Mouse (Mus musculus) heart, postnatal 0 days (tissue): ENCODE measurements around the gene Slfn14. TPM values are rescaled to one million over a fixed set of nuclear protein-coding genes. Genes with fewer than 3 reads are reported as not detected.
"Not testable (repeated sequence)": the region's sequence is repeated elsewhere in the genome, so short reads cannot be mapped to it uniquely, and the experiment has no call there.

Experiments used
- ATAC-seq: fragments of 200-750 bp; cut with Nextera tagmentation; 2 replicates; pipeline ENCODE4 v1.8.0; 2017; ENCODE audit warnings: low read depth, moderate number of reproducible peaks, moderate library complexity; ENCODE audit not compliant: insufficient read depth
- DNase-seq: peaks from one replicate; pipeline ENCODE4 v3.0.0-alpha.2; 2016; ENCODE audit warnings: low spot score
- H3K27ac ChIP-seq: fragments of 300-500 bp; sonication (generic); 2 replicates; pipeline ENCODE4 v1.5.1; 2014; ENCODE audit warnings: low read depth, mild to moderate bottlenecking
- H3K27me3 ChIP-seq: fragments of 300-500 bp; sonication (generic); 2 replicates; pipeline ENCODE4 v1.6.1; 2014; ENCODE audit warnings: low read length, mixed read lengths; ENCODE audit not compliant: control insufficient read depth, insufficient read depth
- H3K36me3 ChIP-seq: fragments of 300-500 bp; sonication (generic); replicated peaks from 2 replicates; pipeline ENCODE4 v1.6.1; 2014; ENCODE audit warnings: low read length, mixed read lengths; ENCODE audit not compliant: control insufficient read depth, insufficient read depth
- H3K4me1 ChIP-seq: fragments of 300-500 bp; sonication (generic); 2 replicates; pipeline ENCODE4 v1.6.1; 2014; ENCODE audit warnings: antibody characterized with exemption; ENCODE audit not compliant: control insufficient read depth, insufficient read depth
- H3K4me2 ChIP-seq: fragments of 300-500 bp; sonication (generic); 2 replicates; pipeline ENCODE4 v1.6.1; 2014; ENCODE audit warnings: low read depth, mild to moderate bottlenecking, low read length, moderate library complexity
- H3K4me3 ChIP-seq: fragments of 300-500 bp; sonication (generic); 2 replicates; pipeline ENCODE4 v1.5.1; 2014; ENCODE audit warnings: low read depth, low read length
- H3K9ac ChIP-seq: fragments of 300-500 bp; sonication (generic); replicated peaks from 2 replicates; pipeline ENCODE4 v1.6.1; 2014; ENCODE audit warnings: low read depth, low read length, mixed read lengths
- H3K9me3 ChIP-seq: fragments of 300-500 bp; sonication (generic); replicated peaks from 2 replicates; pipeline ENCODE4 v1.6.1; 2016; ENCODE audit warnings: low read length; ENCODE audit not compliant: control insufficient read depth
- CTCF ChIP-seq: IDR thresholded peaks from 2 replicates; pipeline ENCODE4 v1.5.1; 2016; ENCODE audit warnings: antibody characterized with exemption, control low read depth, low read depth
- EP300 ChIP-seq: IDR thresholded peaks from 2 replicates; pipeline ENCODE4 v1.6.1; 2016; ENCODE audit warnings: antibody characterized with exemption, low read depth
- WGBS: fragments of 180-500 bp; shearing (Covaris S2); extraction: QIAGEN DNeasy Blood & Tissue Kit; methylation state at CpG from one replicate; pipeline ENCODE4 v1.1.7; 2014; 5-methylcytosine and 5-hydroxymethylcytosine counted together
- polyA plus RNA-seq: library from polyadenylated mRNA; unstranded; fragments of >200 nt; fragmentation: Nextera tagmentation; extraction: Ambion mirVana; gene quantifications from 2 replicates; pipeline ENCODE4 v1.2.1, GENCODE M21; 2015
- total RNA-seq: library from RNA; depleted of rRNA; stranded (reverse); fragments of >200 nt; gene quantifications from 2 replicates; pipeline ENCODE4 v1.2.3, GENCODE M21; 2014; ENCODE audit warnings: low replicate concordance; rRNA removed

Gene Slfn14
- total and polyA plus RNA-seq, 2 experiments from 2014 or later, result 0.16 TPM; not detected in 1

DNA sequence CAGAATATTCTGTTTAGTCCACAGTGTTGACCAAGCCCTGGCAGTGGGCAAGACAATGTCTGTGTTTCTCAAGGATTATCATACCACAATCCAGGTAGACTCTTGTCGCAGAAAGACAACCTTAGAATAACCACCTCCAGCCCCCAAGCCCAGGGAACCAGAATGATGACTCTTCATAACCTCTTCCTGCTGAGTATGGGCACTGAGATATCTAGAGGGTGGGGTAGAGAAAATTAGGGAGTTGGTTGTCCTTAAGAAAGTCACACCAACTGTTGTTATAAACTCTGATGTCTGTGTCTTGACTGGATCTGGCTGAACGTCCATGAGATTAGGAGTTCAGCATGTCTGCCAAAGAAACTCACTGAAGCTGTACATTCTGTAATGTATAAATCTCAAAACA, 48.1 kb downstream of the Slfn14 start:
- Histone ChIP-seq H3K36me3 (no peaks in the 10 kb centered on the region), H3K4me2 (no peak overlapping the region), H3K4me3 (no peak overlapping the region), H3K4me1 (no peaks in the 10 kb centered on the region), H3K27me3 (no peaks in the 10 kb centered on the region), H3K9ac (no peak overlapping the region), H3K9me3 (no peaks in the 10 kb centered on the region), H3K27ac (no peak overlapping the region)
- TF ChIP-seq EP300 (no peak), CTCF (no peak)
- no peak for ATAC-seq
- 79% methylated on average over 2 of the region's 2 CpGs for WGBS
- DNase-seq, result no peak

DNA sequence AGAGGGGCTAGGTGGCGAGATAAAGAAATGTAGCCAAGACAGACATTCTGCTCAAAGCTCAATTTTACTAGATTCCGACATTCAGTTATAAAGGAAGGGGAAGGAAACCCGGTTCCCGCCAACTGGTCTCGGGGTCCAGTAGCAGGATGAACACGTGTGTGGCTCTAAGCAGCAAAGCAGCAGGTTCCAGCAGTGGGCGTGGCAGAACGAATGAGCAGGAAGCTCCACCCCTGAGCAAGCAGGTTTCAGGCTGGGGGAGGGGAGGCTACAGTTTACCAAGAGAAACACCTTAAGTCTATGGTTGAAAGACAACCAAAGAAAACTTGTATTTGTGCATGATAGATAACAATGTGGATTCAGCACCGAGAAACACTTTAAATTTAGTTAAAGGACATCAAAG, 49.1 kb downstream of the Slfn14 start:
- WGBS, result 78% methylated on average over 9 of the region's 9 CpGs
- ATAC-seq, H3K36me3 ChIP-seq: not testable (repeated sequence)

DNA sequence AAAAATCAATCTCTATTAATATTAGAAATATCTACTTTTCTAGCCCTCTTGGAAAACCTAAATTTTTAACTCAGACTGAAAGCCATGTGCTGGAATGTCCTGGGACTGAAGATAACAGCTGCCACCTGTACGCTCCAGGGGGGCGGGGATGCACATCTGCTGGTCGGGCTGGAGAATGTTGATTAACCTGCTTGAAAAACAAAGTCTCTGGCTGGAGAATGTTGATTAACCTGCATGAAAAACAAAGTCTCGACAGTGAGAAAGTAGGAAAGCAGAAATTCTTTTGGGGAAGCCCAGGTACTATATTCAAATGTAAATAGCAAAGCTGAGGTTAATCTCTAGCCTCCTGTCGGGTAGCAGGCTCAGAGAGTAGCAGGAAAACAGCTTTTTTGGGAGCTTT, 52.9 kb downstream of the Slfn14 start:
- H3K27me3 ChIP-seq, H3K9me3 ChIP-seq, H3K4me3 ChIP-seq, H3K9ac ChIP-seq, H3K4me1 ChIP-seq, H3K4me2 ChIP-seq, H3K27ac ChIP-seq, ATAC-seq, DNase-seq, H3K36me3 ChIP-seq: not testable (repeated sequence)
- 48% methylated on average over 5 of the region's 5 CpGs for WGBS

More for the DNA sequence above, 49.1 kb downstream of the Slfn14 start:
- H3K4me2 ChIP-seq, H3K4me3 ChIP-seq, H3K27ac ChIP-seq, H3K9me3 ChIP-seq, H3K27me3 ChIP-seq, H3K4me1 ChIP-seq, DNase-seq, H3K9ac ChIP-seq: not testable (repeated sequence)

DNA sequence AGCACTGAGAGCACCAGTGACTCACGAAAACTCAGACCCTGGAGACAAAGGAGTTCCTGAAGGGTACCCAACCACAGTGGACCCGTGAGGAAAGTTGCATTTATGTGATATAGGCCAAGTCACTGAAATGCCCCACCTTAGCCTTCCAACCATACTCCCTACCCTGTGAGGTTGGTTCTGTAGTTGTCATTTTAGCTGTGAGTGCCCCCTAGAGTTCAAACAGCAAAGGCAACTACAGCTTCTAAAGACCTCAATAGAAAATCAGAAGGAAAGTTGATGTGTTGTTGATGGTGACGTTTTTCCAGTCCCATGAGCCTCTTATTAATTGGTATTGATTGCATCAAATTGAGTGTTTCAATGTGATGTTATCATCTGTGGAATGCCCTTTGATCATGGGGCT, 55.6 kb downstream of the Slfn14 start:
- ATAC-seq (no peak), DNase-seq (no peak)
- H3K4me3 ChIP-seq, result no peak overlapping the region
- H3K9ac ChIP-seq, result no peak overlapping the region
- no peaks in the 10 kb centered on the region for H3K9me3 ChIP-seq
- peak; percentile 32 for TF ChIP-seq CTCF
- no peak for TF ChIP-seq EP300
- no peak overlapping the region for H3K27ac ChIP-seq
- 52% methylated on average over 3 of the region's 3 CpGs for WGBS
- H3K36me3 ChIP-seq, result no peaks in the 10 kb centered on the region
- no peaks in the 10 kb centered on the region for H3K4me1 ChIP-seq
- no peak overlapping the region for H3K4me2 ChIP-seq
- no peaks in the 10 kb centered on the region for H3K27me3 ChIP-seq

DNA sequence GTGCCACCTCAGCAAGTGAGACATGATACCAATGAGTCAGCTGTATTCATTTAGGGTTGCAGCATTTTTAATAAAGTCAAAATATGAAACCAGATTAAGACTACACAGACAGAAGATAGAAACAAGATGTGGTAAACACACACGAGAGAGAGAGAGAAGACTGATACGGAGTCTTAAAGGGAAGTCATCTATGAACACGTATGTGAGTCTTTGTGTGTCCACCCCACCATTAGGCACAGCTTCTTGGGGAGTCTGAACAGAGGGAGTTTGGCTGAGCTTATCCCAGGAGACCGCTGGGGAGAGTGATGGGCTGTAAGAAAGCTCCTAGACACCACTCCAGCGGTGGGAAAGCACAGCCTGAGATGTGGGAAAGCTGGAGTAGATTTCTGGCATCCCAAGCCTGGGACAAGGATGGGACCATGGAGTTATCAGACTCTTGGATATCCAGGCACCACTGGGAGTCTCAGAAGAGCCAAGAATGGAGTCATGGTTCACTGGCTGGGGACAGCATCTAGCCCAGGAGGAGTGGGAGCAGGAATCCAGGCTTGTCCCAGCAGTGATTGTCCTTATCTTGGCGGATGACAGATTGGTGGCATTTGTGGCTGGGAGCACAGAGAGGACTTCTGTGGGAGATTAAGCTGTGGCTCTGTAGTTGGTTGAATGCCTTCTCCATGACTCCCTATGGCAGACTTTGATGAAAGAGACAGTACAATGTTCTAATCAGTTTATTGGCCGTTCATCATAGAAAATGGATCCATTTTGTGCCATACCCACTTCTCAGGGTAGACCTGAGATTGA, 58.4 kb downstream of the Slfn14 start:
- Histone ChIP-seq H3K27me3 (no peaks in the 10 kb centered on the region), H3K9me3 (no peaks in the 10 kb centered on the region), H3K4me3 (no peak overlapping the region), H3K4me1 (no peaks in the 10 kb centered on the region), H3K9ac (no peak overlapping the region), H3K27ac (no peak overlapping the region), H3K36me3 (no peaks in the 10 kb centered on the region), H3K4me2 (no peak overlapping the region)
- no peak for ATAC-seq
- WGBS, result 65% methylated on average over 7 of the region's 7 CpGs
- TF ChIP-seq EP300 (no peak), CTCF (no peak)
- no peak for DNase-seq

DNA sequence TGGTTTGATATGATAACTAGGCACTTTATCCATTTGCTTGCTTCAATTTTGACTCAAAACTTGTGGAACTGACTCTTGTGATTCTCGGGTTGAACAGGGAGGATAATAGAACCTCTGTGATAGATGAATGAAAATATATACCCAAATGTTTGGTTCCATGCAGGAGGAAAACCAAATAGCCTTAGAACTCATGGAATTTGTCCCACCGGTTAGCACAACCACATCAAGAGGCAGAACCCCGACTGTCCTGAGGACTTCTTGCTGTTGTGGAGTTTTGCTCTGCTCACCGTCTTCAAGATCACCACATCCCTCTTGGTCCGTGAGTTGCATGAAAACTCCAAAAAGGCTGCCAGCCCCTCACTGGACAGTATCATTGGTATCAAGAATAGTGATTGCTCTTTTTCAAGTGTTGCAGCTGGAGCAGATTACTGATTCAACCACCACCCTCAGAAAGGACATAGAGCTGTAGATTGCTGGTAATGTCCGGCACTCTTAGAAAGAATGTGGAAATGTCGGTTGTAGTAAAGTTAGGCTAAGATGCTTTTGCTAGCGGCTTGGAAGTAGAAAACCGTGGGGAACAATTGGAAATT, 61.1 kb downstream of the Slfn14 start:
- Histone ChIP-seq H3K4me3 (no peak overlapping the region), H3K27me3 (no peaks in the 10 kb centered on the region), H3K27ac (no peak overlapping the region), H3K36me3 (no peaks in the 10 kb centered on the region), H3K4me2 (no peak overlapping the region; the same call in 1 of the 2 replicates), H3K9me3 (no peaks in the 10 kb centered on the region), H3K9ac (no peak overlapping the region), H3K4me1 (no peaks in the 10 kb centered on the region)
- DNase-seq (no peak), ATAC-seq (no peak)
- 80% methylated on average over 9 of the region's 9 CpGs for WGBS
- TF ChIP-seq EP300 (no peak), CTCF (no peak)

Other genes with a start within 250 kb of the Slfn14 start
- gene Slfn2, start 221.6 kb downstream of the Slfn14 start, total RNA-seq, result 3.7 and 5.2 TPM in 2 replicates
- 3.9 and 5.2 TPM in 2 replicates for gene Slfn2, start 221.6 kb downstream of the Slfn14 start, polyA plus RNA-seq
- 0.31 TPM in 1 of 2 replicates, not detected in the other for gene Slfn1, start 169.9 kb downstream of the Slfn14 start, total RNA-seq
- gene Slfn1, start 169.9 kb downstream of the Slfn14 start, polyA plus RNA-seq, result 0.18 and 0.33 TPM in 2 replicates
- gene Slfn4, start 111.5 kb downstream of the Slfn14 start, total RNA-seq, result 0.27 and 1.1 TPM in 2 replicates
- 0.07 TPM in 1 of 2 replicates, not detected in the other for gene Slfn4, start 111.5 kb downstream of the Slfn14 start, polyA plus RNA-seq
- 2.4 and 2.6 TPM in 2 replicates for gene Slfn3, start 95.4 kb downstream of the Slfn14 start, total RNA-seq
- 0.98 and 1.1 TPM in 2 replicates for gene Slfn3, start 95.4 kb downstream of the Slfn14 start, polyA plus RNA-seq
- 51.6 and 52.0 TPM in 2 replicates for gene Ap2b1, start 12.3 kb upstream of the Slfn14 start, total RNA-seq
- gene Ap2b1, start 12.3 kb upstream of the Slfn14 start, polyA plus RNA-seq, result 20.1 TPM in 2 replicates
- 2.6 and 3.6 TPM in 2 replicates for gene Pex12, start 15.9 kb upstream of the Slfn14 start, total RNA-seq
- 8.3 and 9.3 TPM in 2 replicates for gene Pex12, start 15.9 kb upstream of the Slfn14 start, polyA plus RNA-seq
- 31.1 and 45.3 TPM in 2 replicates for gene Rasl10b, start 122.4 kb upstream of the Slfn14 start, total RNA-seq
- gene Rasl10b, start 122.4 kb upstream of the Slfn14 start, polyA plus RNA-seq, result 7.9 and 9.2 TPM in 2 replicates
- gene Gas2l2, start 142.7 kb upstream of the Slfn14 start, total RNA-seq, result not detected in 2 replicates
- gene Gas2l2, start 142.7 kb upstream of the Slfn14 start, polyA plus RNA-seq, result 0.15 TPM in 1 of 2 replicates, not detected in the other
- gene 1700020L24Rik, start 151.0 kb upstream of the Slfn14 start, total RNA-seq, result 4.2 TPM in 1 of 2 replicates, not detected in the other
- 0.81 and 1.1 TPM in 2 replicates for gene 1700020L24Rik, start 151.0 kb upstream of the Slfn14 start, polyA plus RNA-seq
- gene Mmp28, start 176.3 kb upstream of the Slfn14 start, total RNA-seq, result 7.8 and 24.7 TPM in 2 replicates
- 3.7 and 4.3 TPM in 2 replicates for gene Mmp28, start 176.3 kb upstream of the Slfn14 start, polyA plus RNA-seq
- 1.6 and 6.0 TPM in 2 replicates for gene Taf15, start 186.4 kb upstream of the Slfn14 start, total RNA-seq
- gene Taf15, start 186.4 kb upstream of the Slfn14 start, polyA plus RNA-seq, result 4.2 and 4.7 TPM in 2 replicates
- not detected in 2 replicates for gene Heatr9, start 235.4 kb upstream of the Slfn14 start, total RNA-seq
- not detected in 2 replicates for gene Heatr9, start 235.4 kb upstream of the Slfn14 start, polyA plus RNA-seq
- gene Ccl5, start 243.8 kb upstream of the Slfn14 start, total RNA-seq, result not detected in 2 replicates
- 0.31 and 0.65 TPM in 2 replicates for gene Ccl5, start 243.8 kb upstream of the Slfn14 start, polyA plus RNA-seq